Comparison of ENCODE assay signal across 8 mouse cellular contexts in the genomic region with DNA sequence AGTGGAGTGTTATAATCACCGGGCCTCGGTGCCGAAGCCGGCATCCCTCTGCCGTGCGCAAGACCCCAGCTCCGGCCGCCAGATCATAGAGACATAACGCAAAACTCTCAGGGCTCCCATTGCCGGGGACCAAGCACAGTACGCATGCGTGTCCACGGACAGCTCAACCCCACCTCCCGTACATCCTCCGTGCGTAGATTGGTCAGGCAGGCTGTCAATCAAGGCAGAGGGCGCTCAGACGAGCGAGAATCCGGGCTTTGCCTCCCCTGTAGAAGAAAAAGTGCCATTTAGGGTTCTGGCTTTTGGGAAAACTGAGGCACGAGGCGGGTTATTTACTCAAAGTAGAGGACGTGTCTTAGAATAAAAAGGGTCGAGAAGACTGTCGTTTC. TPM values are rescaled to one million over a fixed set of nuclear protein-coding genes. Genes with fewer than 3 reads are reported as not detected.
A peak's percentile ranks its signal among the peaks of the same experiment; 100 is the strongest.
DNase-seq lines count a peak whose midpoint lies in the region; ATAC-seq lines count a peak whose summit lies in the region.

A gene (minus strand): TSS at position 142 of the 389 bp plus-strand sequence.

- H3K27ac ChIP-seq in hindbrain, embryonic 11.5 days (ENCODE audit: low read depth, low read length): no peak within 1 kb of the TSS

- under 1% methylated on average over 25 of the region's 25 CpGs for WGBS in hindbrain, embryonic 11.5 days

- no peaks in the 10 kb centered on the region for H3K27me3 ChIP-seq in hindbrain, embryonic 11.5 days (ENCODE audit: control insufficient read depth, insufficient read depth, low read length)

- peak within 1 kb of the TSS; percentile 67 for H3K4me3 ChIP-seq in hindbrain, embryonic 11.5 days (ENCODE audit: low read depth, low read length)

- H3K4me2 ChIP-seq in hindbrain, embryonic 11.5 days (replicated peaks; ENCODE audit: low read depth, low read length): peak within 1 kb of the TSS; percentile 94

- H3K9me3 ChIP-seq in hindbrain, embryonic 11.5 days (ENCODE audit: control insufficient read depth, low read length): no peaks in the 10 kb centered on the region

- H3K4me1 ChIP-seq in hindbrain, embryonic 11.5 days (replicated peaks; ENCODE audit: control insufficient read depth, insufficient read depth, low read length): peaks cover 7% of the 10 kb centered on the region; the same call in 1 of the 2 replicates

- H3K9ac ChIP-seq in hindbrain, embryonic 11.5 days (ENCODE audit: low read depth, low read length): peak within 1 kb of the TSS; percentile 67

- peak; percentile 98 for DNase-seq in MN1 (ENCODE audit: low spot score)
- peak; percentile 97 for DNase-seq in cerebellum, adult 9-10 months
- peak; percentile 87 to 99 for DNase-seq in frontal cortex, adult 2 months (ENCODE audit: extremely low spot score in 1 of 2, low spot score in 1 of 2)
- peak; percentile 99 for DNase-seq in hindbrain, embryonic 11.5 days (ENCODE audit: low spot score)
- peak; percentile 100 for DNase-seq in layer of hippocampus, postnatal 10 days (ENCODE audit: low spot score in 2 of 2)
- DNase-seq in lung, postnatal 10 days: peak; percentile 99
- peak; percentile 98 for DNase-seq in ovary, postnatal 36 days (ENCODE audit: low spot score)
- DNase-seq in thymus, postnatal 25 days: peak; percentile 99

- no peaks in the 10 kb centered on the region for H3K36me3 ChIP-seq in hindbrain, embryonic 11.5 days (ENCODE audit: control insufficient read depth, insufficient read depth, low read length)

- peak; percentile 98 for ATAC-seq in hindbrain, embryonic 11.5 days (ENCODE audit: low FRiP score)

RNA-seq across cellular contexts. Expression of the gene that starts here (rescaled TPM):
- 30.1 and 37.7 TPM in 2 replicates for polyA plus RNA-seq in frontal cortex, adult 2 months (2012; rRNA removed)
- 23.0 and 26.3 TPM in 2 replicates for polyA plus RNA-seq in hindbrain, embryonic 11.5 days (2014; fragmentation: Nextera tagmentation; extraction: Ambion mirVana)
- total RNA-seq in layer of hippocampus, postnatal 10 days (2021): 10 to 100 TPM; 21.3 to 26.9 TPM
